Mouse (Mus musculus): Measurements from ENCODE around the gene Opn5.

DNA sequence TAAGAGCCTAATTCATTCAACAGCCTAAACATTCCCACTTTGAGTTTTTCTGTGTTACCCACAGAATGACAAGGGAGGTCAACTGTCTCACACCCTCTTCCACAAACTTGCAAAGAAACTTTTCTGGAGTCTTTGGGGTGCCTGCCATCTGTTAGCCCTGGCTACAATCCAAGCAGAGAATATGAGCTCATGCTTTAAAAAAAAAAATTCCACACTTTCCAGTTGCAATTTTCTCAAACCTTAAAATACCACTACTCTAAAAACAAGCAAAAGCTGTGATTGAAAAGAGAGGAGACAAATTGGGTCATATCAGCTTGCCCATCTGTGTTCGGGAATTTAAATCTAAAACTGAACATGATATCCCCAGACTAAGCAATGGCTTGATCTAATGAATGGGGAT, 24.7 kb downstream of the Opn5 start:
- TF ChIP-seq EP300 (optimal IDR thresholded peaks at IDR 0.05) = no peak
- TF ChIP-seq CTCF (IDR thresholded peaks at IDR 0.05; ENCODE audit: low read depth) = no peak
